Mouse (Mus musculus): ENCODE data around the gene Dennd1a. TPM values are rescaled to one million over a fixed set of nuclear protein-coding genes. Genes with fewer than 3 reads are reported as not detected.

Gene Dennd1a
- polyA plus RNA-seq, 1 experiment from 2014 or later, result 3.1 TPM

GRCm38 (mm10) chr2:37780270-37780929, 506.8 kb downstream of the Dennd1a start:
- ATAC-seq (ENCODE audit: low FRiP score, low TSS enrichment) (peak; percentile 31; the same call in 1 of the 2 replicates), DNase-seq (ENCODE audit: low spot score) (peak; percentile 57)
- H3K4me3 ChIP-seq (ENCODE audit: low read depth, low read length), result peak overlapping the region; percentile 23; the same call in 1 of the 2 replicates
- peak overlapping the region; percentile 35 for H3K4me2 ChIP-seq (replicated peaks; ENCODE audit: low read depth)
- no peaks in the 10 kb centered on the region for H3K36me3 ChIP-seq (ENCODE audit: control insufficient read depth, insufficient read depth, low read length)
- H3K4me1 ChIP-seq (replicated peaks; ENCODE audit: control insufficient read depth, insufficient read depth), result peaks cover 3% of the 10 kb centered on the region; the same call in 1 of the 2 replicates
- H3K9me3 ChIP-seq (ENCODE audit: control insufficient read depth, low read length), result no peaks in the 10 kb centered on the region
- TF ChIP-seq CTCF (IDR thresholded peaks at IDR 0.05; ENCODE audit: low read depth), result no peak
- TF ChIP-seq EP300 (optimal IDR thresholded peaks at IDR 0.05), result no peak
- H3K27ac ChIP-seq (replicated peaks), result no peak overlapping the region
- peaks cover 4% of the 10 kb centered on the region; the same call in 1 of the 2 replicates for H3K27me3 ChIP-seq (ENCODE audit: control insufficient read depth, insufficient read depth, low read length)
- H3K9ac ChIP-seq (ENCODE audit: low read length), result no peak overlapping the region
- WGBS, result under 1% methylated on average over 14 of the region's 14 CpGs

- no peak for TF ChIP-seq EP300 (optimal IDR thresholded peaks at IDR 0.05)
- TF ChIP-seq CTCF (IDR thresholded peaks at IDR 0.05; ENCODE audit: low read depth), result no peak
- ATAC-seq (ENCODE audit: low FRiP score, low TSS enrichment) (no peak), DNase-seq (ENCODE audit: low spot score) (no peak)
- Histone ChIP-seq H3K9ac (ENCODE audit: low read length) (no peak overlapping the region), H3K27ac (replicated peaks) (no peak overlapping the region), H3K27me3 (ENCODE audit: control insufficient read depth, insufficient read depth, low read length) (peaks cover 4% of the 10 kb centered on the region; the same call in 1 of the 2 replicates), H3K4me3 (ENCODE audit: low read depth, low read length) (no peak overlapping the region), H3K4me1 (replicated peaks; ENCODE audit: control insufficient read depth, insufficient read depth) (peaks cover 3% of the 10 kb centered on the region; the same call in 1 of the 2 replicates), H3K36me3 (ENCODE audit: control insufficient read depth, insufficient read depth, low read length) (no peaks in the 10 kb centered on the region), H3K4me2 (replicated peaks; ENCODE audit: low read depth) (no peak overlapping the region), H3K9me3 (ENCODE audit: control insufficient read depth, low read length) (no peaks in the 10 kb centered on the region)
- WGBS, result 45% methylated on average over 10 of the region's 10 CpGs
Measured at GRCm38 (mm10) chr2:37777958-37778720, 509.1 kb downstream of the Dennd1a start.

GRCm38 (mm10) chr2:37776611-37777411, 510.4 kb downstream of the Dennd1a start:
- 23% methylated on average over 20 of the region's 20 CpGs for WGBS

GRCm38 (mm10) chr2:37776016-37776415, 511.2 kb downstream of the Dennd1a start, which contains the start of gene Crb2:
Crb2 (plus strand) TSS chr2:37776249.
- Histone ChIP-seq H3K27ac (replicated peaks) (no peak within 1 kb of the TSS), H3K27me3 (ENCODE audit: control insufficient read depth, insufficient read depth, low read length) (peaks cover 4% of the 10 kb centered on the region; the same call in 1 of the 2 replicates), H3K4me1 (replicated peaks; ENCODE audit: control insufficient read depth, insufficient read depth) (peaks cover 3% of the 10 kb centered on the region; the same call in 1 of the 2 replicates), H3K9ac (ENCODE audit: low read length) (peak within 1 kb of the TSS; percentile 43; the same call in 1 of the 2 replicates), H3K36me3 (ENCODE audit: control insufficient read depth, insufficient read depth, low read length) (no peaks in the 10 kb centered on the region), H3K4me2 (replicated peaks; ENCODE audit: low read depth) (peak within 1 kb of the TSS; percentile 46), H3K9me3 (ENCODE audit: control insufficient read depth, low read length) (no peaks in the 10 kb centered on the region), H3K4me3 (ENCODE audit: low read depth, low read length) (peak within 1 kb of the TSS; percentile 18)
- ATAC-seq (ENCODE audit: low FRiP score, low TSS enrichment) (no peak), DNase-seq (ENCODE audit: low spot score) (peak; percentile 40)
- WGBS, result 10% methylated on average over 16 of the region's 18 CpGs
- TF ChIP-seq EP300 (optimal IDR thresholded peaks at IDR 0.05), result no peak

More at GRCm38 (mm10) chr2:37776611-37777411, 510.4 kb downstream of the Dennd1a start:
- no peak overlapping the region for H3K27ac ChIP-seq (replicated peaks)
- H3K4me2 ChIP-seq (replicated peaks; ENCODE audit: low read depth), result peak overlapping the region; percentile 46
- H3K9me3 ChIP-seq (ENCODE audit: control insufficient read depth, low read length), result no peaks in the 10 kb centered on the region
- peaks cover 4% of the 10 kb centered on the region; the same call in 1 of the 2 replicates for H3K27me3 ChIP-seq (ENCODE audit: control insufficient read depth, insufficient read depth, low read length)
- no peak for ATAC-seq (ENCODE audit: low FRiP score, low TSS enrichment)
- no peak for TF ChIP-seq CTCF (IDR thresholded peaks at IDR 0.05; ENCODE audit: low read depth)
- TF ChIP-seq EP300 (optimal IDR thresholded peaks at IDR 0.05), result no peak
- peaks cover 3% of the 10 kb centered on the region; the same call in 1 of the 2 replicates for H3K4me1 ChIP-seq (replicated peaks; ENCODE audit: control insufficient read depth, insufficient read depth)
- 0 out of 2 replicates have a peak overlapping the region, but pooled peaks have one; percentile 43 for H3K9ac ChIP-seq (ENCODE audit: low read length)
- no peak for DNase-seq (ENCODE audit: low spot score)
- H3K36me3 ChIP-seq (ENCODE audit: control insufficient read depth, insufficient read depth, low read length), result no peaks in the 10 kb centered on the region
- peak overlapping the region; percentile 18; the same call in 1 of the 2 replicates for H3K4me3 ChIP-seq (ENCODE audit: low read depth, low read length)

- TF ChIP-seq EP300 (optimal IDR thresholded peaks at IDR 0.05) (no peak), CTCF (IDR thresholded peaks at IDR 0.05; ENCODE audit: low read depth) (peak; percentile 80)
- WGBS, result 19% methylated on average over 5 of the region's 5 CpGs
- Histone ChIP-seq H3K9me3 (ENCODE audit: control insufficient read depth, low read length) (no peaks in the 10 kb centered on the region), H3K4me1 (replicated peaks; ENCODE audit: control insufficient read depth, insufficient read depth) (peaks cover 3% of the 10 kb centered on the region; the same call in 1 of the 2 replicates), H3K4me2 (replicated peaks; ENCODE audit: low read depth) (no peak overlapping the region), H3K9ac (ENCODE audit: low read length) (no peak overlapping the region), H3K4me3 (ENCODE audit: low read depth, low read length) (no peak overlapping the region), H3K27ac (replicated peaks) (no peak overlapping the region), H3K27me3 (ENCODE audit: control insufficient read depth, insufficient read depth, low read length) (peaks cover 4% of the 10 kb centered on the region; the same call in 1 of the 2 replicates), H3K36me3 (ENCODE audit: control insufficient read depth, insufficient read depth, low read length) (no peaks in the 10 kb centered on the region)
- DNase-seq (ENCODE audit: low spot score), result peak; percentile 54
- ATAC-seq (ENCODE audit: low FRiP score, low TSS enrichment), result no peak
Measured at GRCm38 (mm10) chr2:37774571-37774970, 512.6 kb downstream of the Dennd1a start.

All from stomach, postnatal 0 days (tissue).